19 mouse cellular contexts compared by ENCODE assay signal in the genomic region with DNA sequence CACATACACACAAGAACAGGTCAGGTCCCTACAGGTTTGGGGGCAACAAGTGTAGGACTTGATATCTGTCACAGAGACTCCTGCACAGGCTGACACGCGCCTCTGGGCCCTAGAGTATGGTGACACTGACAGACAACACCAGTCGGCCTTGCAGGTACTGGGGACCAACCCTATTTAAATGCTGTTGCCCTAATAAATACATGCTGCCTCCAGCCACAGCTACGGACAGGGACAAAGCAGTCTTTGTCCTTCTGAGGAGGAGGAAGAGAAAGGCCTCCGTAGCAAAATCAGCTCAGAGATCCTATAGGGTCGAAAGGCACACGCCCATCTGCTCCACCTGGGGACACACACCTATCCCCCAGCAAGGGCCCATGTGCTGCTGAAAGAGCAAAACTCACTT.
"Had no signal": no experiment of that assay in that cellular context is flagged by ENCODE, and none has a peak within 500 bp of the region (broad histone marks: within the 10 kb centered on the region; RNA-seq: fewer than 3 reads in every experiment).

No protein-coding gene starts in this region.

- ATAC-seq: midbrain, embryonic 16.5 days had no signal

- H3K4me2 ChIP-seq: lung, embryonic 14.5 days; neural tube, embryonic 13.5 days; neural tube, embryonic 15.5 days had no signal

- H3K4me3 ChIP-seq: midbrain, embryonic 10.5 days; myocyte; neural tube, embryonic 13.5 days; neural tube, embryonic 15.5 days had no signal

- DNase-seq: lung, adult 18-20 months; lung, embryonic 14.5 days; lung, postnatal 10 days; lung, postnatal 4 days; midbrain, embryonic 14.5 days; retina, postnatal 1 day; right cerebral cortex, adult 18-20 months; right cerebral cortex, postnatal 25 days; right cerebral cortex, postnatal 4 days; spleen, adult 18-20 months; thymus, adult 18-20 months; thymus, postnatal 14 days; thymus, postnatal 36 days had no signal

- H3K9ac ChIP-seq: liver, embryonic 14.5 days; lung, embryonic 14.5 days; neural tube, embryonic 13.5 days; neural tube, embryonic 15.5 days had no signal

- H3K9me3 ChIP-seq: midbrain, embryonic 10.5 days; neural tube, embryonic 13.5 days; neural tube, embryonic 15.5 days had no signal

- H3K27ac ChIP-seq: liver, embryonic 14.5 days; midbrain, embryonic 10.5 days; neural tube, embryonic 13.5 days; neural tube, embryonic 15.5 days had no signal

- H3K27me3 ChIP-seq: neural tube, embryonic 13.5 days; neural tube, embryonic 15.5 days had no signal
